Mouse (Mus musculus) hindbrain, embryonic 16.5 days (tissue): ENCODE results near the gene 1700125H20Rik. TPM values are rescaled to one million over a fixed set of nuclear protein-coding genes. Genes with fewer than 3 reads are reported as not detected.

Experiments used
- ATAC-seq: fragments of 200-750 bp; cut with Nextera tagmentation; 2 replicates; pipeline ENCODE4 v1.8.0; 2017; ENCODE audit warnings: moderate TSS enrichment, moderate library complexity
- H3K27ac ChIP-seq: fragments of 300-500 bp; sonication (generic); 2 replicates; pipeline ENCODE4 v1.5.1; 2014; ENCODE audit warnings: low read depth, mild to moderate bottlenecking, control low read depth, low read length, moderate library complexity
- H3K27me3 ChIP-seq: fragments of 300-500 bp; sonication (generic); replicated peaks from 2 replicates; pipeline ENCODE4 v1.6.1; 2014; ENCODE audit warnings: low read length; ENCODE audit not compliant: control insufficient read depth, insufficient read depth
- H3K36me3 ChIP-seq: fragments of 300-500 bp; sonication (generic); 2 replicates; pipeline ENCODE4 v1.6.1; 2014; ENCODE audit warnings: mild to moderate bottlenecking, low read length, moderate library complexity, mixed read lengths; ENCODE audit not compliant: control insufficient read depth, insufficient read depth
- H3K4me1 ChIP-seq: fragments of 300-500 bp; sonication (generic); 2 replicates; pipeline ENCODE4 v1.6.1; 2014; ENCODE audit warnings: low read depth, low read length; ENCODE audit not compliant: control insufficient read depth, insufficient read depth
- H3K4me2 ChIP-seq: fragments of 300-500 bp; sonication (generic); 2 replicates; pipeline ENCODE4 v1.6.1; 2014; ENCODE audit warnings: mild to moderate bottlenecking, low read length, control low read depth, moderate library complexity
- H3K4me3 ChIP-seq: fragments of 300-500 bp; sonication (generic); 2 replicates; pipeline ENCODE4 v1.5.1; 2014; ENCODE audit warnings: mild to moderate bottlenecking, low read length, control low read depth, moderate library complexity
- H3K9ac ChIP-seq: fragments of 300-500 bp; sonication (generic); 2 replicates; pipeline ENCODE4 v1.6.1; 2014; ENCODE audit warnings: low read depth, mild to moderate bottlenecking, control low read depth, low read length, moderate library complexity
- H3K9me3 ChIP-seq: fragments of 300-500 bp; sonication (generic); 2 replicates; pipeline ENCODE4 v1.6.1; 2014; ENCODE audit warnings: mild to moderate bottlenecking, low read length, moderate library complexity; ENCODE audit not compliant: control insufficient read depth
- WGBS: fragments of 180-500 bp; shearing (Covaris S2); extraction: QIAGEN DNeasy Blood & Tissue Kit; methylation state at CpG from one replicate; pipeline ENCODE4 v1.1.7; 2014; 5-methylcytosine and 5-hydroxymethylcytosine counted together
- polyA plus RNA-seq: library from polyadenylated mRNA; unstranded; fragments of >200 nt; fragmentation: Nextera tagmentation; extraction: Ambion mirVana; gene quantifications from 2 replicates; pipeline ENCODE4 v1.2.1, GENCODE M21; 2015

Gene 1700125H20Rik
- 0.65 and 0.86 TPM in 2 replicates for polyA plus RNA-seq

GRCm38 (mm10) chr11:85170058-85170740, at the start of gene 1700125H20Rik:
Gene 1700125H20Rik, plus strand, starts transcription at chr11:85170404.
- peak within 1 kb of the TSS; percentile 39 for H3K4me3 ChIP-seq
- WGBS, result 10% methylated on average over 21 of the region's 21 CpGs
- H3K9me3 ChIP-seq, result no peaks in the 10 kb centered on the region
- no peaks in the 10 kb centered on the region for H3K36me3 ChIP-seq
- peak; percentile 87 for ATAC-seq
- H3K4me2 ChIP-seq, result peak within 1 kb of the TSS; percentile 81
- H3K27me3 ChIP-seq, result no peaks in the 10 kb centered on the region
- peak within 1 kb of the TSS; percentile 62 for H3K9ac ChIP-seq
- H3K4me1 ChIP-seq, result peaks cover 7% of the 10 kb centered on the region
- no peak within 1 kb of the TSS for H3K27ac ChIP-seq

- 74% methylated on average over 1 of the region's 1 CpGs for WGBS
- Histone ChIP-seq H3K4me3 (no peak overlapping the region), H3K4me1 (no peaks in the 10 kb centered on the region), H3K9me3 (no peaks in the 10 kb centered on the region), H3K36me3 (no peaks in the 10 kb centered on the region), H3K27ac (no peak overlapping the region), H3K4me2 (no peak overlapping the region), H3K9ac (no peak overlapping the region), H3K27me3 (no peaks in the 10 kb centered on the region)
- no peak for ATAC-seq
Measured at GRCm38 (mm10) chr11:85122073-85122472, 48.1 kb upstream of the 1700125H20Rik start.

GRCm38 (mm10) chr11:85123267-85123992, 46.8 kb upstream of the 1700125H20Rik start:
- Histone ChIP-seq H3K4me3 (no peak overlapping the region), H3K9me3 (no peaks in the 10 kb centered on the region), H3K9ac (no peak overlapping the region), H3K36me3 (no peaks in the 10 kb centered on the region), H3K4me1 (no peaks in the 10 kb centered on the region), H3K4me2 (no peak overlapping the region), H3K27ac (no peak overlapping the region), H3K27me3 (no peaks in the 10 kb centered on the region)
- ATAC-seq, result no peak
- 88% methylated on average over 3 of the region's 3 CpGs for WGBS

- H3K9ac ChIP-seq, result no peak overlapping the region
- no peaks in the 10 kb centered on the region for H3K27me3 ChIP-seq
- ATAC-seq, result no peak
- no peaks in the 10 kb centered on the region for H3K36me3 ChIP-seq
- H3K4me2 ChIP-seq, result no peak overlapping the region
- no peaks in the 10 kb centered on the region for H3K4me1 ChIP-seq
- no peak overlapping the region for H3K27ac ChIP-seq
- 90% methylated on average over 2 of the region's 2 CpGs for WGBS
- no peak overlapping the region for H3K4me3 ChIP-seq
- no peaks in the 10 kb centered on the region for H3K9me3 ChIP-seq
Measured at GRCm38 (mm10) chr11:85126257-85127102, 43.7 kb upstream of the 1700125H20Rik start.

- 100% methylated on average over 1 of the region's 1 CpGs for WGBS
- H3K36me3 ChIP-seq, result no peaks in the 10 kb centered on the region
- no peak overlapping the region for H3K4me2 ChIP-seq
- H3K9me3 ChIP-seq, result no peaks in the 10 kb centered on the region
- no peak overlapping the region for H3K27ac ChIP-seq
- H3K9ac ChIP-seq, result no peak overlapping the region
- H3K27me3 ChIP-seq, result no peaks in the 10 kb centered on the region
- no peak overlapping the region for H3K4me3 ChIP-seq
- no peaks in the 10 kb centered on the region for H3K4me1 ChIP-seq
- ATAC-seq, result no peak
Measured at GRCm38 (mm10) chr11:85128883-85129282, 41.3 kb upstream of the 1700125H20Rik start.

- WGBS, result 73% methylated on average over 2 of the region's 2 CpGs
- no peaks in the 10 kb centered on the region; the same call in 1 of the 2 replicates for H3K36me3 ChIP-seq
- no peaks in the 10 kb centered on the region for H3K4me1 ChIP-seq
- no peak overlapping the region for H3K4me2 ChIP-seq
- no peak overlapping the region for H3K27ac ChIP-seq
- no peaks in the 10 kb centered on the region for H3K9me3 ChIP-seq
- H3K9ac ChIP-seq, result no peak overlapping the region
- H3K27me3 ChIP-seq, result no peaks in the 10 kb centered on the region
- no peak overlapping the region for H3K4me3 ChIP-seq
- ATAC-seq, result no peak
Measured at GRCm38 (mm10) chr11:85131542-85131941, 38.7 kb upstream of the 1700125H20Rik start.

- H3K36me3 ChIP-seq, result no peaks in the 10 kb centered on the region; the same call in 1 of the 2 replicates
- ATAC-seq, result no peak
- peak overlapping the region; percentile 91 for H3K27ac ChIP-seq
- peak overlapping the region; percentile 91 for H3K9ac ChIP-seq
- peaks cover 5% of the 10 kb centered on the region for H3K4me1 ChIP-seq
- H3K9me3 ChIP-seq, result no peaks in the 10 kb centered on the region
- WGBS, result 0% methylated on average over 17 of the region's 17 CpGs
- H3K4me3 ChIP-seq, result peak overlapping the region; percentile 91
- peak overlapping the region; percentile 74 for H3K4me2 ChIP-seq
- no peaks in the 10 kb centered on the region for H3K27me3 ChIP-seq
Measured at GRCm38 (mm10) chr11:85138776-85139474, 31.3 kb upstream of the 1700125H20Rik start.

GRCm38 (mm10) chr11:85139581-85140540, 30.3 kb upstream of the 1700125H20Rik start, which contains the start of gene Usp32:
Gene Usp32, minus strand, starts transcription at chr11:85140161.
- under 1% methylated on average over 90 of the region's 94 CpGs for WGBS
- Histone ChIP-seq H3K4me3 (peak within 1 kb of the TSS; percentile 91), H3K36me3 (no peaks in the 10 kb centered on the region), H3K9ac (peak within 1 kb of the TSS; percentile 91), H3K9me3 (no peaks in the 10 kb centered on the region), H3K4me1 (peaks cover 5% of the 10 kb centered on the region), H3K27me3 (no peaks in the 10 kb centered on the region), H3K27ac (peak within 1 kb of the TSS; percentile 91), H3K4me2 (peak within 1 kb of the TSS; percentile 74)
- ATAC-seq, result peak; percentile 98
